Mouse (Mus musculus) heart, adult 9 months (tissue): ENCODE results near the gene Stag3.

Experiments used
- DNase-seq, 2 experiments: peaks; one replicate each; pipeline ENCODE4 v3.0.0; 2022; ENCODE audit warnings: low spot score in 2 of 2

Gene Stag3

GRCm38 (mm10) chr5:138279585-138280424 lies at the start of gene Stag3, which contains the start of the genes Gm43720 and Gpc2:
Gene Stag3, plus strand, starts transcription at chr5:138280240.
Gene Gm43720, minus strand, starts transcription at chr5:138279958.
Gene Gpc2, minus strand, starts transcription at chr5:138280005.
- DNase-seq, result peak; percentile 78 to 82

- no peak for DNase-seq
Observed at GRCm38 (mm10) chr5:138233778-138234177, 46.3 kb upstream of the Stag3 start.

GRCm38 (mm10) chr5:138234224-138234623 lies 45.8 kb upstream of the Stag3 start:
- DNase-seq, result no peak

- no peak for DNase-seq
Observed at GRCm38 (mm10) chr5:138241511-138241910, 38.5 kb upstream of the Stag3 start.

DNA sequence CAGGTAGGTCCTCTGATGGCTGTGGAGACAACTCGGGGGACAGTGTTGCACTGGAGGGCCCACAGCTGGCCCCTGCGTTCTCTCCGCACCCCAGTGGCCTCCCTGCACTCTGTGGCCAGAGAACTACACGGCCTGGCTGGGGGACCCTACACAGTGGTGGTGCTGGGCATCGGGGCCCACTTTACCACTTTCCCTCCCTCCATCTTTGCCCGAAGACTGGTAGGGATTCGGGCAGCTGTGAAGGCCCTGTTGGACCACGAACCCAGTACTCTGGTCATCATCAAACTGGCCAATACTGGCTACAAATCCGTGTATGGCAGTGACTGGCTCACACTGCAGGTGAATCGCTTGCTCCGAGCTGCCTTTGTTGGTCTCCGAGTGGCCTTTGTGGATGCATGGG lies 28.9 kb upstream of the Stag3 start:
- no peak for DNase-seq

- no peak for DNase-seq
Observed at GRCm38 (mm10) chr5:138253061-138253460, 27.0 kb upstream of the Stag3 start.

GRCm38 (mm10) chr5:138255353-138256093 lies 24.5 kb upstream of the Stag3 start, which contains the start of gene Lamtor4:
Gene Lamtor4, plus strand, starts transcription at chr5:138255482.
- DNase-seq, result peak; percentile 98 to 99

DNA sequence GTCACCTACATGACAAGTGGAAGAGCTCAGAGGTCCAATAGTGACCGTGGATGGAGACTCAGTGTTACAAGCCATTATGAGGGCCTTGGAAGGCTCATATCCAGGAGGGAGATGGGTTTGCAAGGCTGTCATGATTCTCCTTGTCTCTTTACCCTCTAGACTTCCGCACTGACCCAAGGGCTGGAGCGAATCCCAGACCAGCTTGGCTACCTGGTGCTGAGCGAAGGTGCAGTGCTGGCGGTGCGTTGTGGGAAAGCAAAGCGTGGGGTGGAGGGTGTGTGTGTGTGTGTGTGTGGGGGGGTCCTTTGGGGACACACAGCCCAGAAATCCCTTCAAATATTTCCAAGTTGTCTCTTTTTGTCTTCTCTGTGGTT lies 24.0 kb upstream of the Stag3 start:
- DNase-seq, result no peak

DNA sequence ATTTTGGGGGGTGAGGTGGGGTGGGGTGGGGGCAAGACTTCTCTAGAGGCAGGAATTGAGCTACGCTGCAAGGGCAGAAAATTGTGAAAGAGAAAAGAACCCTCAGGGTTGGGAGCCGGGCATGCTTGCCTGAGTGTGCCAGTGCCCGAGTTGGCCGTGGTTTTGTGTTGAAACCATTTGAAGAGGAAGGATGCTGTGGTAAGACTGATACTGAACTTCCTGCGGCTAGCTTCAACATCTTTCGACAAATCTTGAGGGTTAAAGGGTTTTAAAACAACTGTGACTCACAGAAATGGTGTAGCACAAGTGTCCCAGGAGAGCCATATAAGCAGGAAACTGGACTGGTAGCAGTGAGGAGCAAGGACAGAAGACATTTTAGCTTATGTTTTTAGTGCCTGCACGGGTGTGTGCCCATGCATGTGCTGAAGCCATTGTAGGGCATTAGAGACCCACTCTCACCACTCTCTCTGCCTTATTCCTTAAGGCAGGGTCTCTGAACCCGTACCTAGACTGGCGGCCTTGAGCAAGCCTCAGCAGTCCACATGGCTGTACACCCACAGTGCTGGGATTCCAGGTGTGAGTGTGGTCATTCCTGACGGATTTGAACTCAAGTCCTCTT lies 23.0 kb upstream of the Stag3 start:
- no peak for DNase-seq

- DNase-seq, result no peak
Observed at GRCm38 (mm10) chr5:138257585-138257978, 22.5 kb upstream of the Stag3 start.

DNA sequence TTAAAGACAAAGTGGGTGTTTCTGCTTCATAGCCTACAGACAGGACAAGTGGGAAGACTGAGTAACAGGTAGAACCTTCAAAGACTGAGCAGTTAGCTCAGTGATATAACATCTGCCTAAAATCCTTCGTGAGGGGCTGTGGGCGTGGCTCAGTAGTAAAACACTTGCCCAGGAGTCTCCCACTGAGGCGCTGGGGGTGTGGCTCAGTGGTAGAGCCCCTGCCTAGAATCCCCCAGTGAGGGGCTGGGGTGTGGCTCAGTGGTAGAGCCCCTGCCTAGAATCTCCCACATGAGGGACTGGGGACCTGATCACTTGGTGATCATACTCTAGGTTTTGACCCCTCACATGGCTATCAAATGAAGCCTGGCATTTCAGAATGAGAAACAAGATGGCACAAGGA lies 22.0 kb upstream of the Stag3 start:
- DNase-seq, result no peak

DNA sequence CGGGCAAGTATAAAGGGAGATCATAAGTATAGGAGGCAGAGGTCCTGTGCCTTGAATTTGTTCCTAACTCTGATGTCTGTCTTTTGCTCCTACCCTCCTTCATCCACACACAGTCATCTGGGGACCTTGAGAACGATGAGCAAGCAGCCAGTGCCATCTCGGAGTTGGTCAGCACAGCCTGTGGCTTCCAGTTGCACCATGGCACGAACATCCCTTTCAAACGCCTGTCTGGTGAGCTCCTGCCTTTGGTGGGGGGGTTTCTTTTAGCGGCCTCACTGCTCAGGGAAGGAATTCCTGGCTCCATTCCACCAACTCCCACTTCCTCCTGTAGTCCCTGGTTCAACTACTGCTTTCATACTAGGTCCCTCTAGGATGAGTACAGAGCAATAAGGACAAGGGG lies 21.5 kb upstream of the Stag3 start:
- no peak for DNase-seq

DNA sequence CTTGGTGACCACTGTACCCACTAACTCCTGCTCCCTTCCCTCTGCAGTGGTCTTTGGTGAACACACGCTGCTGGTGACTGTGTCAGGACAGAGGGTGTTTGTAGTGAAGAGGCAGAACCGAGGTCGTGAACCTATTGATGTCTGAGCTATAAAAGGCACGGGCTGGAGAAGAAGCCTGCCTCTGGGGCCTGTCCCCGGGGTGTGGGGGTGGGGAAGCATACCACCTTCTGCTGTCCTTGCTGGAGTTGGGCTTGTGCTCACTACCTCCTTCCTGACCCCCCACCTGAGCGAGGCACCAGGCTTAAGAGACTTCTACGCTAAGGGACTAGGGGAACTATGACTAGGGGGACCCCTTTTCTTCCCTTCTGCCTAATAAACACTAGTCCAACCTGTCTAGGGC lies 21.0 kb upstream of the Stag3 start:
- DNase-seq, result no peak

- no peak for DNase-seq
Observed at GRCm38 (mm10) chr5:138260051-138260450, 20.0 kb upstream of the Stag3 start.

DNA sequence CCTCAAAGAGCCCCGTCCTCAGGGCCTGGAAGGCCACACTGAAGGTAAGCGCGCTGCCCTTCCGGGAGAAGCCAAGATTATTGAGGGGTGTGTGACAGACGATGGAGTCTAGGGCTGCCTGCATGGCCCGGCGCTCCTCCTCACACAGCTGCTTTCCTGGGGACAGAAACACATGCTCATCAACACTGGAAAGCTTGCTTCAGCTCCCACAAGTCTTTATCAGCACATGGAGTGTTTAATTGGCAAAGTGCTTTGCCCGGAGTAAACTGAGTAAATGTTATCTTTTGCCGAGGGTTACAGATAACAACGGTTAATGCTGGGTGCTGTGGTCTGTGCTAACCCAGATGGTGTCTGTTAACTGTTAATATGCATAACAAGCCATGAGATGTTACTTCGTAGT lies 19.2 kb upstream of the Stag3 start:
- DNase-seq, result no peak

GRCm38 (mm10) chr5:138262001-138262400 lies 18.0 kb upstream of the Stag3 start:
- DNase-seq, result peak in 1 of 2 experiments; percentile 39

DNA sequence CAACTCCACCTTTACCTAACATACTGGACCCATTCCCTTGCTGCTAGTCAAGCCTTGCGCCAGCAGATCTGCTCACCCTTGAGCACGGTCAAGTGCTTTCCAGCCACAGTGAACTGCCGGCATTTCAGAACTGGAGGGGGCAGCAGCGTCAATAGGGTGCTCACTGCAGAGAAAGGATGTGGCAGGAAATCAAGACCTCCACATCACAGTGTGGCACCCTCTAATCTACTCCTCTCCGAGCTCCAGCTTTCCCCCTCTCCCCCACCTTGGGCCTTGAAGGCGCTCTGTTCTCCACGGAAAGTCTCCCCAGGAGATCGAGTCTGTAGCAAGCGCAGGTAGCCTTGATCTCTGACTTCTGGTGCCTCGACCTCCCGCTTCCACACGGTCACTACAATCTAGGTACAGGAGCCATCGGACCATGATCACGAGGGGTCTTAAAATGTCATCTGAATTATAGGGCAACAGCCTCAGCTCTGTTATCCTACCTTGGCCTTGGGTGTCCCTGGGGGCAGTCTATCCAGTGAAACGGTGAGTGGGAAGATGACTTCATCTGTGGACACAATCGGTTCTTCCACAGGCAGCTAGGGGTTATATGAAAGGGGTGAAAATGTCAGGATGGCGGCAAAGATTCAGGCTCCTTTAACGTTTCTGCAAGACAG lies 17.3 kb upstream of the Stag3 start:
- DNase-seq, result no peak

- peak; percentile 91 for DNase-seq
Observed at GRCm38 (mm10) chr5:138263260-138264206, 16.5 kb upstream of the Stag3 start, which contains the start of gene BC037034. Gene BC037034, minus strand, starts transcription at chr5:138264033.

DNA sequence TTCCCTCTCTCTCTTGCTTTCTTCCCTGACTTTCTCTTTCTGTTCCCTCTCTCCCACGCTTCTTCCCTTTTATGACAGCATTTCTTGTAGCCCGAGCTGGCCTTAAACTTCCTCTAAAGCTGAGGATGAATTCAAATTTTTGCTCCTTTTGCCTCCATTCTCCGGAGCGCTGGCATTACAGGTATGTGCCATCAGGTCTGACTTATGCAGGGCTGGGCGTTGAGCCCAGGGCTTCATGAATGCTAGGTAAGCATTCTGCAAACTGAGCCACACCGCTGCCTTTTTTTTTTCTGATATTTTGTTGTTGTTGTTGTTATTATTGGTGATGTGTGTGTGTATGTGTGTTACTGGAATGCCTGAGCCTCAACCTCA lies 15.8 kb upstream of the Stag3 start:
- DNase-seq, result no peak

- DNase-seq, result no peak
Observed at GRCm38 (mm10) chr5:138265712-138266111, 14.3 kb upstream of the Stag3 start.

DNA sequence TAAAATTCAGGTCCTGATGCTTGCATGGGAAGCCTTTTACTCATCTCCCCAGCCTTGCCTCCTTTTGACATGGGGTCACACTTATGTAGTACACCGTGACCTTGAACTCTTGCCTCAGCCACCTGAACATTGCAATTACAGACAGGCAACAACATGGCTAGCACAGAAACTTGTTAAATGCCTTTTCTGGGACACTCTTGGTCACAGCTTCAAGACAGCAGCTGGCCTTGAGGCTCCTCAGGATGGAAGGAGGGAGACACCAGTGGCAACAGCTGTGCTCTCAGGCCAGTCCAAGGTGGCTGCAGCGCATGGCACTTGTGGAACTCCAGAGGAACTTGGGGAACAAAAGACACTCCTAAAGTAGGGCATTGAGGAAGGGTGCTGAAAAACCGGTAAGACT lies 12.9 kb upstream of the Stag3 start:
- DNase-seq, result no peak
